Mouse (Mus musculus): ENCODE results near the gene Zdhhc7.
A peak's percentile ranks its signal among the peaks of the same experiment; 100 is the strongest.

The Zdhhc7 gene

GRCm38 (mm10) chr8:120034471-120034870 is 66.8 kb downstream of the Zdhhc7 start:
- DNase-seq (ENCODE audit: low spot score): peak; percentile 30

- DNase-seq (ENCODE audit: low spot score): no peak
Observed at GRCm38 (mm10) chr8:120032549-120033208, 68.6 kb downstream of the Zdhhc7 start.
